Mouse (Mus musculus): ENCODE measurements around the gene AW822073. TPM values are rescaled to one million over a fixed set of nuclear protein-coding genes. Genes with fewer than 3 reads are reported as not detected.
"Not testable (repeated sequence)": the region's sequence is repeated elsewhere in the genome, so short reads cannot be mapped to it uniquely, and the experiment has no call there.

AW822073 gene
- 0.15 TPM in 1 of 2 replicates, not detected in the other for polyA plus RNA-seq (2012; rRNA removed)

DNA sequence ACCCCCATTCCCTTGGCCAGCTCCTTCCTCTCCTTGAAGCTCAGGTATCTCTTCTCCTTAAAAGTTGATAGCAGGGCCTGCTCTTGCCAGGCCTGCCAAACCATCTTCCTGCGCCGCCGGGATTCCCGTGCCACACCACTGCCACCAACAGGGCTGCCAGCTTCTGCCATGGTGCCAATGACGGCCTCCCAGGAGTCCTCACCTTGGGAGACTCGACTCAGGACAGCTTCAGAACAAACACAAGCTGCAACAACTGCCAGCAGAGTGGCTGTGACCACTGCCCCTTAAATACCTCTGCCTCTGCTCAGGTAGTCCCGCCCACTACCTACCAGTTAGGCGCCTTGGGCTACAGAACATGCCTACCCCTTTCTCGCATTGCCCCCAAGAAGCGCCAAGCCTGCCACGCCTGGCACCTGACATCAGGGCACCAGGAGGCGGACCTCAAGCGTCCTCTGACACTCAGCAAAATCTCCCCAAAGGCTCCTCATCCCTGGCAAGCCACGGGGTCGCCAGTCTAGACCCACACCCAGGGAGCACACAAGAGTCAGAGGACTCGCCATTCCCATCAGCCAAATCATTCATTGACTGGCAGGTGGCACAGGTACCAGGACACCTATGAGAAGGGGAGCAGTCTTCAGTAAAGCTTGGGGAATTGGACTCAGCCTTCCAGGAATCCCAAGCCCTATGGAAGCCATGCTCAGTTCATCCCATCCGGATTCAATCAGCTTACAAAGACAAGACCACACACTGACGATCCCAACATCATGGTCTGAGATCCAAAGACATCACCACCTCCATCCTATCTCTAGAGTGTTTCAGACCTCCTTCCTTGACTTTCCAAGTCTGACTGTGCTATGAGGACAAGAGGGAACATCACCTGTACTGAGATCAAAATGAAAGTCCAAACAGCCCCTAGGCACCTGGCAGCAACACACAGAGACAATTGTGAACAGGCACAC lies at the start of gene AW822073:
TSS of gene AW822073 (minus strand) at position 104 of the 959 bp plus-strand sequence.
- DNase-seq (ENCODE audit: low read depth): not testable (repeated sequence)

DNA sequence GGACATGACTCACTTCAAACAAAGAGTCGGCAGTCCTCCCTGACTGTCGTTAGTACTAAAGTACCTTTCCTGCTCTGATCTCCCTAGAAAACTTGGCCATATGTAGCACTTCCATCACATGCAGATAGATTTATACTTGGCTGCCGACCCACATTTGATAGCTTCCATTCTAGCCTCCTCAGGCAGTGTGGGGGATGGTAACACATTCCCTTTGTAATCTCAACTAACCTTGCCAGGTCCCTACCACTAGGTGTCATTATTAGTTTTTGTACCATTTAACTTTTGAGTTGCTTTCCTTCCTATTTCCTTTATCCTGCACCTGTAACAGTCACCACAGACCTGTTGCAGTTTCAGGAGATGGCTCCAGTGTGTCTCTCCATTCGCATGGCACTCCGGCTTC lies 33.7 kb upstream of the AW822073 start:
- no peak for DNase-seq (ENCODE audit: low read depth)

DNA sequence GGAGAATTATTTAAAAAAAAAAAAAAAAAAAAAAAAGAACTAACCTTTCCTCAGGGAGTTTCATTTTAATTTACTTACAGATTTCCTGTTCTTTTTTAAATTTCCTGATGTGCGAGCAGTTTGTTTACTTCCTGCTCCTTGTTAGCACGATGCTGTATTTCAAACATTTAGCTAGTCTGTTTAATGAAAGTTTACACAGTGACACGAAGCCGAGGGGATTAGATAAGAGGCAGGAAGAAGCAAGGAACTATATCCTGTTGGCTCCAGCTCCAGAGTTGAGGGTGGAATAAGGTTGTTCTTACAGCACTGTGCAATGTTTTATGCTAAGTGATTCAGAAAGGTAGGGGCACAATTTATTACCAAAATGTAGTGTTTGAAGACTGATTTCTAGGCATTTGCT lies 31.2 kb upstream of the AW822073 start:
- no peak for DNase-seq (ENCODE audit: low read depth)

DNA sequence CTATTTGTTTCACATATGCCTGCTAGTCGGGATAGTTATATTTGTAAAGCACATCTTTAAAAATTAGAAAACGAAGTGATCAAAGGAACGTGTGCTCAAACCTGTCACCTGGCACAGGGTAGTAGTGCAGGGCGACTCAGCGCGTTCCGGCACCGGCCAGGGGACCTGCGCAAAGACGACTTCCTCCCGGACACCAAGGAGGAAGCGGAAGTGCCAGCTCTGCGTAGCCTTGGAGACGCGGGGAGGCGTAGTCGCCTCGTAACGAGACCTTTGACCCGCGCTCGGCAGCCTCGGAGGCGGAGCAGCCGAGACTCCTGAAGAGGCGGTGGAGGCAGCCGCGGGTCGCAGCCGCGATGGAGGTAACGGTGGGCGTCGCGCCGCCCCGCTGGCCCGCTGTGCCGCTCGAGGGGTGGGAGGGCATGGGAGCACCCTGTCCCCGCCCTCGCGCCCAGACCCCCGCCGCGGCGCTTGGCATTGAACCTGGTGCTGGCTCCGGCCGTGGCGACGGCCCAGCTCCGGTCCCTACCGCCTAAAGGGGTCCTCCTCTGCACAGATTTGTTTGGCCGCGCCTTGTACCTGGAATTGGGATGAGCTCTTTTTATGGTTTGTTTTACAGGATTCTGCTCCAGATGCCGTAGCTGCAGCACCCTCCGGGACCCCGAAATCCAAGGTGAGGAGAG lies 30.6 kb upstream of the AW822073 start, which contains the start of gene Gcc2:
TSS of gene Gcc2 (plus strand) at position 285 of the 680 bp plus-strand sequence.
- no peak for DNase-seq (ENCODE audit: low read depth)

DNA sequence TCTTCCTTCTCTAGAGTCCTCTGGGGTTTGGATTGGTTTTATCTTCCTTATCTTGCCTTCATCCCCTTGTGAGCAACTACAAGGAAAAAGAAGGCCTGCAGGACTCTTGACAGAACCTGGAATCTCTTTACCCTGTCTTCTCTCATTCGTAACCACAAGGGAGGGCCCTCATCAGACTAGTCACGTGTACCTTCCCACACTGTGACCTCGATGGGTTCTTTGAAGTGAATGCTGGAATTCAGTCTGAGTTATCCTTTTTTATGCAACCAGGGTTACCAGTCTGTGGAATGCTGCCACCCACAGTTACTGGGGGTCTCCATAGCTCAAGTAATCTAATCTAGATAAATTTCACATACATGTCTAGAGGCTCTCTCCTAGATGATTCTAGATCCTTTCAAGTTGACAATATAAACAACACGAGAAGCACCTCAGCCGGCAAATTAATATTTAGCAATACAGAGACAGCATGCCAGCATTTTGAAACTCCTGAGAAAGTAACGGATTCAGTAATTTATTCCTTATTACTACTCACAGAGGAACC lies 30.0 kb upstream of the AW822073 start:
- DNase-seq (ENCODE audit: low read depth): no peak

DNA sequence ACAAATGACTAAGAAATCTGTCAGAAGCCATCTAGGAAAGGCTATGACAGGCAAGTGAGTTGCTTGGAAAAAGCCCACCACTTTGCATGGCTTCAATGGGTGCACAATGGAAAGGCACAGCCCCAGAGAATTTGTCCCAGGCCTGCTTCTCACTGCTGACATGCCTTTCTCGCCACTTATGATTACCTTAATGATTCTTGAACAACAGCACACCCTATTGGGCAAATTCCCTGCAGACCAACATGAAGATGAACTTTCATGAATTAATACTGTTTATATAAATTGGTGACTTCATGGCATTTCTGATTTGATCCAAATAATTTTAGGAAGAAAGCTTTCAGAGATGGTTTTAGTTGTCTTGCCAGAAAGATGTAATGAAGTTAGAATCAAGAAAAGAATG lies 24.8 kb upstream of the AW822073 start:
- no peak for DNase-seq (ENCODE audit: low read depth)

DNA sequence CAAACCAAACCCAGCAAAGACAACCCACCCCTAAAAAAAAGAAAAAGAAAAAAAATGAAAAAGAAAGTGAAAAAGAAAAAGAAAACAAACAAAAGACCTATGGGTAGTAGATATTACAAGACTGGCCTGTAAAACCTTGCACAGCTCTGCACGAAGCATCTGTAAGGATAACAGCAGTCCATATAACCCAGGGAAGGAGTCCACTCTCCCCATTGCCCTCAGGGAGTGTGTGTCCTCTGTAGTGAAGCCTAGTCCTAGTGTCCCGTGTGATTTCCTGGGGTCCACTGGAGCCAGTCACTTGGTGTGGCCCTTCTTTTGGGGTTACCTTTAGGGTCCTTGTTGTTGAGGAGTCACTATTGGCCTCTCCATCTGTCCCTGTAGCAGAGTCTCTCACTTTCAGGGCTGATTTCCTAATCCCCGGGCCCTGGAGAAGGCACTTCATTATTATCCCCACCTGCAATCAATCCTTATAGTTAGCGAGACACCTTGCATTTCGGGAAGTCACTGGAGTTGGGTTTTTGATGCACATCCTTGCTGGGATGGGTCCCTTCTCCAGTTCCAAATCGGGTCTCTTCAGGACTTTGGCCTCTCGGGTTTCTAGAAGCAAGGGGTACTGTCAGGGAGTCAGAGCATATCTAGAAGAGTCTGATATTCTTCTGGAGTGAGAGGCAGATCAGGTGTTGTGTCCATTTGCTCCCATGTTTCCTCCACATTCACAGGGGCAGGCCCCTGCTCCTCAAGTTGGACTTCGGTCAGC lies 14.4 kb upstream of the AW822073 start:
- not testable (repeated sequence) for DNase-seq (ENCODE audit: low read depth)

DNA sequence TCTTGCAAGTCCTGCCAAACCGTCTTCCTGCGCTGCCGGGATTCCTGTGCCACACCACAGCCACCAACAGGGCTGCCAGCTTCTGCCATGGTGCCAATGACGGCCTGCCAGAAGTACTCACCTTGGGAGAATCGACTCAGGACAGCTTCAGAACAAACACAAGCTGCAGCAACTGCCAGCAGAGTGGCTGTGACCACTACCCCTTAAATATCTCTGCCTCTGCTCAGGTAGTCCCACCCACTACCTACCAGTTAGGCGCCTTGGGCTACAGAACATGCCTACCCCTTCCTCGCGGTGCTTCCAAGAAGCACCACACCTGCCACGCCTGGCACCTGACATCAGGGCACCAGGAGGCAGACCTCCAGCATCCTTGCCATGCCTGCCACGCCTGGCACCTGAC lies 11.9 kb upstream of the AW822073 start, which contains the start of gene Gm4981:
TSS of gene Gm4981 (minus strand) at position 89 of the 400 bp plus-strand sequence.
- no peak for DNase-seq (ENCODE audit: low read depth)

DNA sequence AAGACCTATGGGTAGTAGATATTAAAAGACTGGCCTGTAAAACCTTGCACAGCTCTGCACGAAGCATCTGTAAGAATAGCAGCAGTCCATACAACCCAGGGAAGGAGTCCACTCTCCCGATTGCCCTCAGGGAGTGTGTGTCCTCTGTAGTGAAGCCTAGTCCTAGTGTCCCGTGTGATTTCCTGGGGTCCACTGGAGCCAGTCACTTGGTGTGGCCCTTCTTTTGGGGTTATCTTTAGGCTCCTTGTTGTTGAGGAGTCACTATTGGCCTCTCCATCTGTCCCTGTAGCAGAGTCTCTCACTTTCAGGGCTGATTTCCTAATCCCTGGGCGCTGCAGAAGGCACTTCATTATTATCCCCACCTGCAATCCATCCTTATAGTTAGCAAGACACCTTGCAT lies 10.3 kb upstream of the AW822073 start:
- DNase-seq (ENCODE audit: low read depth): not testable (repeated sequence)

DNA sequence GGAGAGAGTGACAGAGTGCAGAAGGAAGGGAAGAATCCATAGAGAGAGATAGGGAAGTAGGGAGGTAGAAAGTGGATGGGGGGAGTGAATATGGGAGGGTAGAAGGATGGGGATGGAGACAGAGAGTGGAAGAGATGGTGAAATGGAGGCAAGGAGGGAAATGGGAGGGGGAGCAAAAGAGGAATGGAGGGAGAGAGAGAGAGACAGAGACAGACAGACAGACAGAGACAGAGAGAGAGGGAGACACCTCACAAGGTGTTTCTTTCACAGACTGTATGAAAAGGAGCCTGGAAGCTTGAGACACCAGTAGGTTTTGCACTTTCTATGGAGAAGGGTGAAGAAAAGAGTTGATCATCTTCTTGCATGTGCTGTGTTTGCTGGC lies 9.0 kb upstream of the AW822073 start:
- DNase-seq (ENCODE audit: low read depth): not testable (repeated sequence)

DNA sequence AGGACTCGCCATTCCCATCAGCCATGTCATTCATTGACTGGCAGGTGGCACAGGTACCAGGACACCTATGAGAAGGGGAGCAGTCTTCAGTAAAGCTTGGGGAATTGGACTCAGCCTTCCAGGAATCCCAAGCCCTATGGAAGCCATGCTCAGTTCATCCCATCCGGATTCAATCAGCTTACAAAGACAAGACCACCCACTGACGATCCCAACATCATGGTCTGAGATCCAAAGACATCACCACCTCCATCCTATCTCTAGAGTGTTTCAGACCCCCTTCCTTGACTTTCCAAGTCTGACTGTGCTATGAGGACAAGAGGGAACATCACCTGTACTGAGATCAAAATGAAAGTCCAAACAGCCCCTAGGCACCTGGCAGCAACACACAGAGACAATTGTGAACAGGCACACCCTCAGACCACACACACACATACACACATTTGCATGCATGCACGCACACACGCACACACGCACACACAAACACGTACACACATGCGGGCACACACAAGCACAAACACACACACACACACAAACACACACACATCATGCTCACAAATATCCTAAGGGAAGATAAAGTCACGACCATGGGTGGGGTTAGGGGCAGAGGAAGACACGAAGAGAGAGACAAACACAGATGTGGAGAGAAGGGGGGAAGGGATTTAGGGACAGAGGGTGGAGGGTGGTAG lies 8.5 kb upstream of the AW822073 start:
- DNase-seq (ENCODE audit: low read depth): not testable (repeated sequence)

DNA sequence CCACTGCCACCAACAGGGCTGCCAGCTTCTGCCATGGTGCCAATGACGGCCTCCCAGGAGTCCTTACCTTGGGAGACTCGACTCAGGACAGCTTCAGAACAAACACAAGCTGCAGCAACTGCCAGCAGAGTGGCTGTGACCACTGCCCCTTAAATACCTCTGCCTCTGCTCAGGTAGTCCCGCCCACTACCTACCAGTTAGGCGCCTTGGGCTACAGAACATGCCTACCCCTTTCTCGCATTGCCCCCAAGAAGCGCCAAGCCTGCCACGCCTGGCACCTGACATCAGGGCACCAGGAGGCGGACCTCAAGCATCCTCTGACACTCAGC lies 7.9 kb upstream of the AW822073 start, which contains the start of gene Duxf3:
TSS of gene Duxf3 (minus strand) at position 35 of the 329 bp plus-strand sequence.
- DNase-seq (ENCODE audit: low read depth): not testable (repeated sequence)

DNA sequence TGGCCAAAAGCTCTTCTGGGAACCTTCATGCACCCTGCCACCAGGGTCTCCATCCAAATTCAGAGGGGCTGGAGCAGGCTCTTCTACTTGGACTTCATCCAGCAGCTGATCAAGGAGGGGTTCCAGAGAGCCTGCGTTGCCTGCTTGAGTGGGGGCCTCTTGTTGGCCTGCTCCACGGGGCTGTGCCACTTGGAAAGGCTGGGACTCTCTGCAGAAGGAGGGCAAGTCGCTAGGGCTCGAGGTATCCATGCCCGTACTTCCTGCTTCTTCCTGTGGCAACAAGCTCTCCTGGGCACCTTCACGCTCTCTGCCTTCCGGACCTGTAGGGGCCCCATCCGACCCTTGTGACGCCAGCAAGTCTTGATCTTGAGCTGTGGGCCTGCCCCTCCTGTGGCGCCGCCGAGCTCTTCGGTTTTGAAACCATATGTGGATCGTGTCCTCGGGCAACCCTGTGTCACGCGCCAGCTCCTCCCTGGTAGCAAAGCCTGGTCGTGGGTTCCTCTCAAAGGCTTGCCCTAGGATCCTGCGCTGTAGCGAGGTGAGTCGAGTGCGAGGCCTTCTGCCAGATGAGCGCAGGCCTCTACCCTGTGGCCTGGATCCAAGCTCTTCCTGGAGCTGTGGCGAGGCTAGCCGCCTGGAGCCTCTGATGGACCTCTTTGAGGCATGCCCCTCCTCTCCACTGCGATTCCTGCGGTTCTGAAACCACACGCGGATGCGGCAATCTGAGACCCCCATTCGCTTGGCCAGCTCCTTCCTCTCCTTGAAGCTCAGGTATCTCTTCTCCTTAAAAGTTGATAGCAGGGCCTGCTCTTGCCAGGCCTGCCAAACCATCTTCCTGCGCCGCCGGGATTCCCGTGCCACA lies 7.3 kb upstream of the AW822073 start:
- not testable (repeated sequence) for DNase-seq (ENCODE audit: low read depth)

DNA sequence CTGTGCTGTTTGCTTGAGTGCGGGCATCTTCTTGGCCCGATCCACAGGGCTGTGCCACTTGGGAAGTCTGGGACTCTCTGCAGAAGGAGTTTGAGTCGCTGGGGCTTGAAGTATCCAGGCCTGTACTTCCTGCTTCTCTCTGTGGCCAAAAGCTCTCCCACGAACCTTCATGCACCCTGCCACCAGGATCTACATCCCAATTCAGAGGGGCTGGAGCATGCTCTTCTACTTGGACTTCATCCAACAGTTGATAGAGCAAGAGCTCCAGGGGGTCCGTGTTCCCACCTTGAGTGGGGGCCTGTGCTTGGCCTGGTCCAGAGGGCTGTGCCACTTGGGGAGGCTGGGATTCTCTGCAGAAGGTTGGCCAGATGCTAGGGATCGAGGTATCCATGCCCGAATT lies 6.4 kb upstream of the AW822073 start:
- DNase-seq (ENCODE audit: low read depth): not testable (repeated sequence)

DNA sequence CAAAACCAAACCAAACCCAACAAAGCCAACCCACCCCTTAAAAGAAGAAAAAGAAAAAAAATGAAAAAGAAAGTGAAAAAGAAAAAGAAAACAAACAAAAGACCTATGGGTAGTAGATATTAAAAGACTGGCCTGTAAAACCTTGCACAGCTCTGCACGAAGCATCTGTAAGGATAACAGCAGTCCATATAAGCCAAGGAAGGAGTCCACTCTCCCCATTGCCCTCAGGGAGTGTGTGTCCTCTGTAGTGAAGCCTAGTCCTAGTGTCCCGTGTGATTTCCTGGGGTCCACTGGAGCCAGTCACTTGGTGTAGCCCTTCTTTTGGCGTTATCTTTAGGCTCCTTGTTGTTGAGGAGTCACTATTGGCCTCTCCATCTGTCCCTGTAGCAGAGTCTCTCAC lies 5.3 kb upstream of the AW822073 start:
- not testable (repeated sequence) for DNase-seq (ENCODE audit: low read depth)

DNA sequence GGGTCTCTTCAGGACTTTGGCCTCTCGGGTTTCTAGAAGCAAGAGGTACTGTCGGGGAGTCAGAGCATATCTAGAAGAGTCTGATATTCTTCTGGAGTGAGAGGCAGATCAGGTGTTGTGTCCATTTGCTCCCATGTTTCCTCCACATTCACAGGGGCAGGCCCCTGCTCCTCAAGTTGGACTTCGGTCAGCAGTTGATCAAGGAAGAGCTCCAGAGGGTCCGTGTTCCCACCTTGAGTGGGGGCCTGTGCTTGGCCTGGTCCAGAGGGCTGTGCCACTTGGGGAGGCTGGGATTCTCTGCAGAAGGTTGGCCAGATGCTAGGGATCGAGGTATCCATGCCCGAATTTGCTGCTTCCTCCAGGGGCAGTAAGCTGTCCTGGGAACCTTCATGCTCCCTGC lies 3.1 kb upstream of the AW822073 start:
- not testable (repeated sequence) for DNase-seq (ENCODE audit: low read depth)

DNA sequence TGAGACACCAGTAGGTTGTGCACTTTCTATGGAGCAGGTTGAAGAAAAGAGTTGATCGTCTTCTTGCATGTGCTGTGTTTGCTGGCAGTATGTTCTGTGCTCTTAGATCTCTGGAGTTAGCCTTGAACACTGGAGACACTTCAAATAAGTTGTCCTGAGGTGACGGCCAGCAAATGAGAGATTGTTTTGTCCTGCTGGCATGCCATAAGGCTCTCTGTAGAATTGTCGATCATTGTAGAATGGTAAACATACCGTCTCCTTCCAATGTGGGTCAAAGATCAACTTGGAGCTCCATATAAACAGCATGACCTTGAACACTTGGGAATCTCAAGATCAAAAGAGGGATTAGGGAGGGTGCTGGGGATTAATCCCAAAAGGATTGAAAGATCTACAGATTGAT lies 1.6 kb upstream of the AW822073 start:
- not testable (repeated sequence) for DNase-seq (ENCODE audit: low read depth)

DNA sequence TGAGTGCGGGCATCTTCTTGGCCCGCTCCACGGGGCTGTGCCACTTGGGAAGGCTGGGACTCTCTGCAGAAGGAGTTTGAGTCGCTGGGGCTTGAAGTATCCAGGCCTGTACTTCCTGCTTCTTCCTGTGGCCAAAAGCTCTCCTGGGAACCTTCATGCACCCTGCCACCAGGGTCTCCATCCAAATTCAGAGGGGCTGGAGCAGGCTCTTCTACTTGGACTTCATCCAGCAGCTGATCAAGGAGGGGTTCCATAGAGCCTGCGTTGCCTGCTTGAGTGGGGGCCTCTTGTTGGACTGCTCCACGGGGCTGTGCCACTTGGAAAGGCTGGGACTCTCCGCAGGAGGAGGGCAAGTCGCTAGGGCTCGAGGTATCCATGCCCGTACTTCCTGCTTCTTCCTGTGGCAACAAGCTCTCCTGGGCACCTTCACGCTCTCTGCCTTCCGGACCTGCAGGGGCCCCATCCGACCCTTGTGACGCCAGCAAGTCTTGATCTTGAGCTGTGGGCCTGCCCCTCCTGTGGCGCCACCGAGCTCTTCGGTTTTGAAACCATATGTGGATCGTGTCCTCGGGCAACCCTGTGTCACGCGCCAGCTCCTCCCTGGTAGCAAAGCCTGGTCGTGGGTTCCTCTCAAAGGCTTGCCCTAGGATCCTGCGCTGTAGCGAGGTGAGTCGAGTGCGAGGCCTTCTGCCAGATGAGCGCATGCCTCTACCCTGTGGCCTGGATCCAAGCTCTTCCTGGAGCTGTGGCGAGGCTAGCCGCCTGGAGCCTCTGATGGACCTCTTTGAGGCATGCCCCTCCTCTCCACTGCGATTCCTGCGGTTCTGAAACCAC lies 541 bp downstream of the AW822073 start:
- DNase-seq (ENCODE audit: low read depth): not testable (repeated sequence)

DNA sequence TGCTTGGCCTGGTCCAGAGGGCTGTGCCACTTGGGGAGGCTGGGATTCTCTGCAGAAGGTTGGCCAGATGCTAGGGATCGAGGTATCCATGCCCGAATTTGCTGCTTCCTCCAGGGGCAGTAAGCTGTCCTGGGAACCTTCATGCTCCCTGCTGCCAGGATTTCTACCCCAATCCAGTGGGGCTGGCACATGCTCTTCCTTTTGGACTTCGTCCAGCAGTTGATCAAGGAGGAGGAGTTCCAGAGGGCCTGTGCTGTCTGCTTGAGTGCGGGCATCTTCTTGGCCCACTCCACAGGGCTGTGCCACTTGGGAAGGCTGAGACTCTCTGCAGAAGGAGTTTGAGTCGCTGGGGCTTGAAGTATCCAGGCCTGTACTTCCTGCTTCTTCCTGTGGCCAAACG lies 1.6 kb downstream of the AW822073 start:
- DNase-seq (ENCODE audit: low read depth): not testable (repeated sequence)
